Mouse (Mus musculus) erythroblast, adult 5-6 weeks (primary cell): ENCODE results near the gene Spen. TPM values are rescaled to one million over a fixed set of nuclear protein-coding genes. Genes with fewer than 3 reads are reported as not detected.
A peak's percentile ranks its signal among the peaks of the same experiment; 100 is the strongest.

Experiments used
- ATAC-seq: replicated peaks from 2 replicates; pipeline ENCODE4 v1.8.0; 2016; ENCODE audit warnings: moderate number of reproducible peaks, mild to moderate bottlenecking, moderate TSS enrichment, inconsistent platforms; ENCODE audit not compliant: poor library complexity, low FRiP score, severe bottlenecking
- total RNA-seq, 2 experiments: library from RNA; stranded (forward) in 1 of 2; stranded (reverse) in 1 of 2; fragments of 150-400 nt in 1 of 2; fragments of 200-764, 138-1000 nt in 1 of 2; gene quantifications; 2 replicates each; pipeline versions ENCODE4 v1.2.3 to v1.2.4; 2015 to 2017; ENCODE audit warnings: low replicate concordance in 2 of 2

The Spen gene
- total RNA-seq, 2 experiments from 2014 or later, result 35.6 to 60.7 TPM

GRCm38 (mm10) chr4:141536291-141537225 is 1.8 kb downstream of the Spen start:
- ATAC-seq, result peak; percentile 33

GRCm38 (mm10) chr4:141534947-141535680 is 3.3 kb downstream of the Spen start:
- ATAC-seq, result peak; percentile 64

- no peak for ATAC-seq
These were observed 7.4 kb downstream of the Spen start for GRCm38 (mm10) chr4:141530979-141531378.

- ATAC-seq, result no peak
These were observed 9.5 kb downstream of the Spen start for GRCm38 (mm10) chr4:141528938-141529337.

- ATAC-seq, result no peak
These were observed 11.3 kb downstream of the Spen start for GRCm38 (mm10) chr4:141526936-141527650.

DNA sequence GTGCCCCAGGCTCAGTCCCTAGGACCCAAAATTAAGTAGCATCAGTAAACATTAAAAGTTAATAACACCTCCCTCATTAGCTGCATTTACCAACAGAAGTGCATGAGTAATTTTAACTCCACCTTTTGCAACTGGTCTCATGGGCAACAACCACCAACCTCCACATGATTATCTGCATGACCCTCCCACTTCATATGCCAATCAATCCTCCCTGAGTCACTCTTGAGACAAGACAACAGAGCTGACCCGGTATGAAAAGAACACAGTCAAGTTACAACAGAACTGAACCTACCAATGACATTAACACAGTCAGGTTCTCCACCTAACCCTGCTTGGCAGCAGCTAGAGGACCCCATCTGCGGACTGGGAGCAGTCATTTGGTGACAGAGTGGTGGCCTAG is 12.5 kb downstream of the Spen start:
- no peak for ATAC-seq

GRCm38 (mm10) chr4:141524658-141525057 is 13.7 kb downstream of the Spen start:
- ATAC-seq, result no peak

GRCm38 (mm10) chr4:141523128-141523527 is 15.3 kb downstream of the Spen start:
- no peak for ATAC-seq

- ATAC-seq, result no peak
These were observed 20.0 kb downstream of the Spen start for GRCm38 (mm10) chr4:141518386-141518785.

DNA sequence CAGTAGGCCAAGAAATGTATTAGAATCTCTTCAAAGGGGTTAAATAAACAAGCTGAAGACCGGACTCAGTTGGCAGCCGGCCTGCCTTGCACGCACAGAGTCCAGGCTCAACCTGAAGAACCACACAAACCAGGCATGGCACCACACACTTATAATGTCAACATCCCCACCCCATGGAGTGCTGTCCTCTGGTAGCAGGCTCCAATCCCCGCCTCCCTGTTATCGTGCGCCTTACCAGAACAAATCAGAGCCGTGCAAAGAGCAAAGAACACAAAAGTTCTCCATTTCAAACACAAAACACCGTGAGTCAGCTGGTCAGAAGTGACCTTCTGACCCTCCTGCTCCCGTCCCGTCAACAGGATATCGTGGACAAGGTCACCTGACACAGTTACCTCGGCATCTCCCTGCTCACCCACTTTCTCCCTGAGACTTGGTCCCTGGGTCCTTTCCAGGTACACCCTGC is 24.2 kb downstream of the Spen start:
- no peak for ATAC-seq

DNA sequence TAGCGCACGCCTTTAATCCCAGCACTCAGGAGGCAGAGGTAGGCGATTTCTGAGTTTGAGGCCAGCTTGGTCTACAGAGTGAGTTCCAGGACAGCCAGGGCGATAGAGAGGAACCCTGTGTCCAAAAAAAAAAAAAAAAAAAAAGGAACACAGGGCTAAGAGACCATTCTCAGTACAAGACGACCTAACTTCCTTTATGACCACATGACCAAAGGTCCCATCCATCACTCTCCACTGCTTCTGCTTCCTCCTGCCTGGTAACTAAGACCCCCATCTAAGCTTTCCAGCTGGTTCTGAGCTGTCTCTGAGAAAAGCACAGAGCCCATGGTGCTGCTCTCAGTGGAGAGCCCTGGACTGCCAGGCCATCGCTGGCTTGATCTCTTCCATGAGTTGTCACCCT is 26.3 kb downstream of the Spen start:
- no peak for ATAC-seq

DNA sequence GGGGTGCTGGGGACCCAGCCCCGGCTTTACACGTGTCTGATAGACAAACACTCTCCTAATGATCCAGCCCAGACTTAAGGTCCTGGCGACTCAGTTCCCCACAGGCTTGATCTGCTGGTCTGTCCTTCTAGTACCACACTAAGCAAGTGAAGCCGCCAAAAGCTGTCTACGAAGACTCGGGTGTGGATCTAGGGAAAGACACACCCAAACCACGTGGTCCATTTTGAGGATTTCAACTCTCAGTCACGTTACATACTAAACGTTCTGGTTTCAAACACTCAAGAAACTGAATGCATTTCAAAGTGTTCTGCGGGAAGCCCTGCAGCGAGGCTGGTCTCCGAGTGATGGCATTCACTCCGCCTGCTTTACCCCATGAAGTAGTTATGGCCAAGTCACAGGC is 27.9 kb downstream of the Spen start:
- no peak for ATAC-seq

GRCm38 (mm10) chr4:141506893-141507292 is 31.5 kb downstream of the Spen start:
- 0 out of 2 replicates have a peak, but pooled peaks have one; percentile 19 for ATAC-seq

- peak; percentile 80 for ATAC-seq
These were observed 32.0 kb downstream of the Spen start for GRCm38 (mm10) chr4:141506352-141506751.

- no peak for ATAC-seq
These were observed 32.6 kb downstream of the Spen start for GRCm38 (mm10) chr4:141505810-141506209.

GRCm38 (mm10) chr4:141504471-141504870 is 33.9 kb downstream of the Spen start:
- no peak for ATAC-seq

DNA sequence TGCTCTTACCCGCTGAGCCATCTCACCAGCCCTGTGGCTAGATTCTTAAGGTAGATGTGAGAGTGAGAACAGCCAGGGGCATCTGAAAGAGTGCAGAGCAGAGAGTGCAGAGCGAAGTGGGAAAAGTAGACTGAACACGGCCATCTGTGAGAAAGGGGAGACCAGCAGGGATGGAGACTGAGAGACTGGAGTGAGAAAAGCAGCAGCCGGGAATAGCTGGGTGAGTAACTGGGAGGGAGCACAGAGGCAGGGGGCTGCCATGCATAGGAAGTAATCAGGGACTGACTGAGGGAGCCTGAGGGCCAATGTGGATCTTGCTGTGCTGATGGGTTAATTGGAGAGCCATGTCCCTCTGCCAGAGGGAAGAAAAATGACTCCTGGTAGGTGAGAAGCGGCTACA is 35.7 kb downstream of the Spen start:
- no peak for ATAC-seq

- ATAC-seq, result no peak
These were observed 37.3 kb downstream of the Spen start for GRCm38 (mm10) chr4:141501058-141501457.

- ATAC-seq, result no peak
These were observed 37.8 kb downstream of the Spen start for GRCm38 (mm10) chr4:141500637-141501036.

GRCm38 (mm10) chr4:141488670-141489069 is 49.7 kb downstream of the Spen start:
- peak; percentile 70; the same call in 1 of the 2 replicates for ATAC-seq
